Mouse (Mus musculus) R1 (cell line): ENCODE results near the gene Pramef6.
"Not testable (repeated sequence)": the region's sequence is repeated elsewhere in the genome, so short reads cannot be mapped to it uniquely, and the experiment has no call there.

Experiments used
- DNase-seq: peaks from one replicate; pipeline ENCODE4 v3.0.0-alpha.2; 2018; ENCODE audit warnings: low read depth, low spot score

Gene Pramef6

DNA sequence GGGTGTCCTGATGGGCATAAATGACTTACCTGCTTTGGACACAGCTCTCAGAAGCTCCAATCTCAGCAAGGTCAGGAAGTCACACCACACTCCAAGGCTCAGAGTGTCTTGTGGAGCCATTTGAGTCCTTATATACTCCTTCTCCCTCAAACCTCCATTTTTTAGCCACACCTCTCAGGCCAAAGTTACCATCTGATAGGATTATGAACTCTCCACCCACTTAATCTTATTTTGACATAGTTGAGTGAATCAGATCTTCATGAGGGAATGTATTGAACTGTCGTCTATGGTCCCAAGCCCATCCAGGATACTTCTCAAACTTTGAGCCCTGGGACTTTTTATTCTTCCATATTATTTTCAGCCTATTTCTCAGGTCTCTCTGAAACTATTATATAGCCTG lies at the start of gene Pramef6:
Gene Pramef6, minus strand, starts transcription at position 101 of the 400 bp plus-strand sequence.
- DNase-seq, result not testable (repeated sequence)

DNA sequence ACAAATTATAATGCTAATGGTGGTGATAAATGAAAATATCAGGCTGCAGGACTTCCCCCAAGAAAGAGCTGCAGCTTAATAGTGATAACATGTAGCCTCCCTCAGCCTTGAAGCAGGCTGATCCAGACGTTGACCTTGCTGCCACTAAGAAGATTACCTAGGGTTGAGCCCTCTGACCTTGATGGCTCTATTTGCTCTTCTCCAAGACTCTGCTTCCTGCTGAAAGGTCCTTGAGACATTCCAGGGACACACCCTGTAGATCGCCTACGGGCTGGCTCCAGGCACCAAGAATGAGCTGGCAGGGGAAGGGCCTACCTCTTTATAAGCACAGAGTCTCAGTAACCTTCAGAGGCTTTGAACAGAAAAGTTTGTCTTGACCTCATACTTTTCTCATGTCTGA lies 5.8 kb downstream of the Pramef6 start:
- DNase-seq, result peak; percentile 80

DNA sequence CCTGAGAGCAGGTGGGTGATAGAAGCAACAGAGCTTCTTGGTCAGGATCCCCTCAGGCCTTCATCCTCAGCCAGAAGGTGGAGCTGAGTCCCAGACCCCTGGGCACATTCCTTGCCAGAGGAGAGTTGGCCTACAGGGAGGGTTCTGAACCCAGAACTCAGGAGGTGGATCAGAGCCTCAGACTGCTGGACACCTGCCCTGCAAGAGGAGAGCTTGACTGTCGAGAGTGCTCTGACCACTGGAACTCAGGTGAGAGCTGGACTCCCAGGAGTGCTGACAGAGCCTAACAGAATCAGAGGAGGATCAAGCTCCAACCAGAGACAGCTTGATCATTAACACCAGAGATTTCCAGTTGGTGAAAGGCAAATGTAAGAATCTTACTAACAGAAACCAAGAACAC lies 17.8 kb downstream of the Pramef6 start:
- not testable (repeated sequence) for DNase-seq

DNA sequence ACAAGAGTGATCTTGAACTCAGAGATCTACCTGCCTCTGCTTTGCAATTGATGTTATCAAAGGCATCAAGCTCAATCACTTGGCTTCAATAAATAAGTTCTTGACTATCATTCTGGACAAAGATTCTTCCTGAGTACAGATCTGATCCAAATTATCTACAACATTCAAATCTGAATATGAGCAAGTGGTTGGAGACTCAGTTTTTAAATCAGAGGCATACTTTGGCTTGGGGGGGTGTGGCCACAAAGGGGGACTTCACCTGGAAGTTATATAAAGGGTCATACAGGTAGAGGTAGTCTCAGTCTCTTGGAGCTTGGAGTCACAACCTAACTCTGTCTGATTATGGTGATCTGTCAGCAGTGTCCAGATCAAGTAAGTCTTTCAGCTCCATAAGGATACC lies 54.0 kb downstream of the Pramef6 start, which contains the start of gene Gm13103:
Gene Gm13103, plus strand, starts transcription at position 301 of the 400 bp plus-strand sequence.
- not testable (repeated sequence) for DNase-seq
